26 mouse cellular contexts compared by ENCODE assay signal in the genomic region with DNA sequence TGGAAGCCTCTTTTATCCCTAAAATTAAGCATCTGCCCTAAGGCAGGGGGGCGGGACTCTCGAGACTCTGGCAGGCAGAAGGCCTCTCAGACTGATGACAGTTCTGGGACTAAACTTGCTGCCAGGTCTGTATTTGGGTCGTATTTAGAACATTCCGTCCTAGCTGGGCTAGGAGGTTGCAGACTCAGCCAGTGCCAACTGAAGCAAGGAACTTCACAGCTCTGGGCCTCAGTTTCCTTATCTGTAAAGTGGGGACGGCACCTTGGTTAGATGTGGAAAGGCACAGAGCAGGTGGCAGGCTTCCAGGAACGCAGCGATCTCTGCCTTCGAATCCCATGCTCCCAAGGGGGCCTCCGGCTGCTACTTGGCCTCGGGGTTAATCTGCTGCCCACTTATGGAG. TPM values are rescaled to one million over a fixed set of nuclear protein-coding genes. Genes with fewer than 3 reads are reported as not detected.
DNase-seq lines count a peak whose midpoint lies in the region; ATAC-seq and TF ChIP-seq lines count a peak whose summit lies in the region.
"Had no signal": no experiment of that assay in that cellular context is flagged by ENCODE, and none has a peak within 500 bp of the region (broad histone marks: within the 10 kb centered on the region; RNA-seq: fewer than 3 reads in every experiment).

No protein-coding gene starts in this region.

- H3K4me3 ChIP-seq in E14TG2a.4 (replicated peaks; ENCODE audit: low read length) = peak overlapping the region; percentile 59
- no peak overlapping the region for H3K4me3 ChIP-seq in brown adipose tissue, adult 24 weeks (ENCODE audit: insufficient read depth, low read depth, low read length)
- no peak overlapping the region for H3K4me3 ChIP-seq in layer of hippocampus, adult 2 months
- H3K4me3 ChIP-seq: heart, embryonic 15.5 days; intestine, embryonic 15.5 days; limb, embryonic 12.5 days; liver, embryonic 12.5 days; neural tube, embryonic 15.5 days had no signal

- H3K9me3 ChIP-seq in E14TG2a.4 (ENCODE audit: low read length) = no peaks in the 10 kb centered on the region
- H3K9me3 ChIP-seq: heart, embryonic 15.5 days; intestine, embryonic 15.5 days; limb, embryonic 12.5 days; liver, embryonic 12.5 days; neural tube, embryonic 15.5 days had no signal

- intact Hi-C loops in heart, postnatal 25 days (cut with DNase I) = no loop called here

- no peaks in the 10 kb centered on the region for H3K36me3 ChIP-seq in E14TG2a.4 (ENCODE audit: insufficient read depth, low read length)
- H3K36me3 ChIP-seq: heart, embryonic 15.5 days; intestine, embryonic 15.5 days; limb, embryonic 12.5 days; liver, embryonic 12.5 days; neural tube, embryonic 15.5 days had no signal

- ATAC-seq in granulocyte monocyte progenitor cell, adult 5-6 weeks (replicated peaks; ENCODE audit: poor library complexity, severe bottlenecking) = no peak
- ATAC-seq: forebrain, embryonic 16.5 days; intestine, embryonic 15.5 days; liver, embryonic 12.5 days; midbrain, embryonic 16.5 days had no signal

- no peak for TF ChIP-seq CTCF in E14TG2a.4 (conservative IDR thresholded peaks at IDR 0.05; ENCODE audit: low read length)
- TF ChIP-seq CTCF in layer of hippocampus, adult 2 months (conservative IDR thresholded peaks at IDR 0.05) = no peak

- peaks cover 82% of the 10 kb centered on the region for H3K4me1 ChIP-seq in E14TG2a.4 (replicated peaks; ENCODE audit: low read depth, low read length)
- peaks cover 7% of the 10 kb centered on the region; the same call in 1 of the 2 replicates for H3K4me1 ChIP-seq in brown adipose tissue, adult 24 weeks (ENCODE audit: control insufficient read depth, insufficient read depth, insufficient read length, low read length)
- H3K4me1 ChIP-seq: heart, embryonic 15.5 days had no signal

- DNase-seq in heart, adult 18-20 months = peak; percentile 62 to 77
- DNase-seq in heart, postnatal 4 days = no peak
- peak; percentile 57 for DNase-seq in heart, postnatal 25 days (ENCODE audit: low spot score)
- DNase-seq in layer of hippocampus, adult 2 months (ENCODE audit: low spot score in 2 of 2) = no peak
- no peak for DNase-seq in adrenal gland, adult 8-10 months
- DNase-seq: adrenal gland, postnatal 10 days; B cell, adult 2 months; cerebellum, adult 11-12 months; kidney, adult 9 months; kidney, postnatal 25 days; lung, embryonic 14.5 days; right cerebral cortex, postnatal 4 days; thymus, adult 18-20 months; thymus, postnatal 4 days had no signal

- 0 out of 2 replicates have a peak overlapping the region, but pooled peaks have one; percentile 28 for H3K27ac ChIP-seq in brown adipose tissue, adult 24 weeks (replicated peaks; ENCODE audit: low read depth, low read length)
- H3K27ac ChIP-seq in layer of hippocampus, adult 2 months = no peak overlapping the region; the same call in 1 of the 2 replicates
- H3K27ac ChIP-seq: heart, embryonic 15.5 days; hindbrain, embryonic 14.5 days; intestine, embryonic 15.5 days; limb, embryonic 12.5 days; liver, embryonic 12.5 days; neural tube, embryonic 15.5 days had no signal

- peaks cover 20% of the 10 kb centered on the region for H3K27me3 ChIP-seq in E14TG2a.4 (ENCODE audit: insufficient read depth, low read length)

RNA-seq across cellular contexts. Expression of a gene that starts 13.7 kb away (rescaled TPM):
- total RNA-seq in heart, adult 18-20 months (2021) = not detected
- under 1 TPM; 0.20 to 0.45 TPM for total RNA-seq in heart, postnatal 4 days (2021)
- polyA plus RNA-seq in brown adipose tissue, adult 24 weeks (2012; ENCODE audit: insufficient read depth, insufficient read length, missing spikeins) = not detected in 2 replicates
- total RNA-seq in heart, postnatal 25 days (2021) = under 1 TPM in 1 of 2 experiments, not detected in 1; 0.22 TPM
- total RNA-seq in layer of hippocampus, adult 2 months (2021) = 1 to 10 TPM; 5.0 to 5.3 TPM
- total RNA-seq in granulocyte monocyte progenitor cell, adult 5-6 weeks (2014; fragmentation: Nextera tagmentation) = not detected in 2 replicates
- 0.36 TPM in 1 of 2 replicates, not detected in the other for total RNA-seq in granulocyte monocyte progenitor cell, adult 5-6 weeks (2017)
- under 1 TPM in 1 of 4 experiments, not detected in 3; 0.66 TPM for total RNA-seq in adrenal gland, adult 8-10 months (2022)
- total RNA-seq: megakaryocyte-erythroid progenitor cell, adult 5-6 weeks had no signal
- polyA plus RNA-seq: liver, embryonic 12.5 days; lung, embryonic 14.5 days had no signal

RNA-seq across cellular contexts. Expression of a gene that starts 14.1 kb away (rescaled TPM):
- not detected for total RNA-seq in heart, adult 18-20 months (2021)
- total RNA-seq in heart, postnatal 4 days (2021) = not detected
- 3.3 and 4.1 TPM in 2 replicates for polyA plus RNA-seq in brown adipose tissue, adult 24 weeks (2012; ENCODE audit: insufficient read depth, insufficient read length, missing spikeins)
- under 1 TPM in 1 of 2 experiments, not detected in 1; 0.53 TPM for total RNA-seq in heart, postnatal 25 days (2021)
- 1 to 10 TPM; 2.3 to 4.2 TPM for total RNA-seq in layer of hippocampus, adult 2 months (2021)
- total RNA-seq in granulocyte monocyte progenitor cell, adult 5-6 weeks (2014; fragmentation: Nextera tagmentation) = not detected in 2 replicates
- total RNA-seq in granulocyte monocyte progenitor cell, adult 5-6 weeks (2017) = not detected in 2 replicates
- total RNA-seq in adrenal gland, adult 8-10 months (2022) = 1 to 10 TPM in 2 of 4 experiments, under 1 TPM in 2; 0.86 to 1.8 (median 1.4) TPM
- total RNA-seq: megakaryocyte-erythroid progenitor cell, adult 5-6 weeks had no signal

RNA-seq across cellular contexts. Expression of a gene that starts 14.5 kb away (rescaled TPM):
- 10 to 100 TPM; 22.5 to 30.1 TPM for total RNA-seq in heart, adult 18-20 months (2021)
- 1 to 10 TPM; 6.3 to 6.8 TPM for total RNA-seq in heart, postnatal 4 days (2021)
- polyA plus RNA-seq in brown adipose tissue, adult 24 weeks (2012; ENCODE audit: insufficient read depth, insufficient read length, missing spikeins) = 8.1 and 8.3 TPM in 2 replicates
- total RNA-seq in heart, postnatal 25 days (2021) = 10 to 100 TPM; 10.8 to 20.1 TPM
- total RNA-seq in layer of hippocampus, adult 2 months (2021) = 10 to 100 TPM in 1 of 2 experiments, 1 to 10 TPM in 1; 5.8 to 10.5 TPM
- total RNA-seq in granulocyte monocyte progenitor cell, adult 5-6 weeks (2014; fragmentation: Nextera tagmentation) = 0.19 and 2.0 TPM in 2 replicates
- total RNA-seq in granulocyte monocyte progenitor cell, adult 5-6 weeks (2017) = 3.7 and 4.1 TPM in 2 replicates
- 10 to 100 TPM; 17.3 to 27.7 (median 19.2) TPM for total RNA-seq in adrenal gland, adult 8-10 months (2022)

RNA-seq across cellular contexts. Expression of a gene that starts 36.8 kb away (rescaled TPM):
- total RNA-seq in heart, adult 18-20 months (2021) = under 1 TPM; 0.22 to 0.72 TPM
- total RNA-seq in heart, postnatal 4 days (2021) = under 1 TPM; 0.48 to 0.79 TPM
- polyA plus RNA-seq in brown adipose tissue, adult 24 weeks (2012; ENCODE audit: insufficient read depth, insufficient read length, missing spikeins) = 2.4 and 3.2 TPM in 2 replicates
- total RNA-seq in heart, postnatal 25 days (2021) = under 1 TPM; 0.36 to 0.81 TPM
- total RNA-seq in layer of hippocampus, adult 2 months (2021) = under 1 TPM; 0.20 to 0.34 TPM
- 1.8 and 6.1 TPM in 2 replicates for total RNA-seq in granulocyte monocyte progenitor cell, adult 5-6 weeks (2014; fragmentation: Nextera tagmentation)
- total RNA-seq in granulocyte monocyte progenitor cell, adult 5-6 weeks (2017) = 2.2 and 2.6 TPM in 2 replicates
- 1 to 10 TPM in 3 of 4 experiments, under 1 TPM in 1; 0.92 to 2.0 (median 1.1) TPM for total RNA-seq in adrenal gland, adult 8-10 months (2022)

RNA-seq across cellular contexts. Expression of a gene that starts 51.5 kb away (rescaled TPM):
- total RNA-seq in heart, adult 18-20 months (2021) = 10 to 100 TPM; 32.7 to 34.6 TPM
- 10 to 100 TPM; 35.1 to 35.6 TPM for total RNA-seq in heart, postnatal 4 days (2021)
- polyA plus RNA-seq in brown adipose tissue, adult 24 weeks (2012; ENCODE audit: insufficient read depth, insufficient read length, missing spikeins) = 28.8 and 34.4 TPM in 2 replicates
- 10 to 100 TPM; 24.8 to 25.7 TPM for total RNA-seq in heart, postnatal 25 days (2021)
- 10 to 100 TPM; 89.1 to 94.4 TPM for total RNA-seq in layer of hippocampus, adult 2 months (2021)
- 52.0 and 54.1 TPM in 2 replicates for total RNA-seq in granulocyte monocyte progenitor cell, adult 5-6 weeks (2014; fragmentation: Nextera tagmentation)
- 16.0 and 20.0 TPM in 2 replicates for total RNA-seq in granulocyte monocyte progenitor cell, adult 5-6 weeks (2017)
- 10 to 100 TPM; 74.7 to 93.2 (median 83.1) TPM for total RNA-seq in adrenal gland, adult 8-10 months (2022)

Comparison
In these comparisons a context has a peak if more than half of its experiments do, and no peak if none do; other contexts are left out.
1. DNase-seq: peak in heart, adult 18-20 months (2 of 2) and heart, postnatal 25 days (single experiment); none in heart, postnatal 4 days (single experiment), layer of hippocampus, adult 2 months (0 of 2) and adrenal gland, adult 8-10 months (single experiment).